Mouse (Mus musculus): ENCODE measurements at regions not wholly inside any gene's neighbourhood (a gene's known extent, or its start where the extent isn't known, plus 50 kb on each side); places are given as distances from the start of the nearest gene placed in this dataset.
"Not testable (repeated sequence)": the region's sequence is repeated elsewhere in the genome, so short reads cannot be mapped to it uniquely, and the experiment has no call there.

DNA sequence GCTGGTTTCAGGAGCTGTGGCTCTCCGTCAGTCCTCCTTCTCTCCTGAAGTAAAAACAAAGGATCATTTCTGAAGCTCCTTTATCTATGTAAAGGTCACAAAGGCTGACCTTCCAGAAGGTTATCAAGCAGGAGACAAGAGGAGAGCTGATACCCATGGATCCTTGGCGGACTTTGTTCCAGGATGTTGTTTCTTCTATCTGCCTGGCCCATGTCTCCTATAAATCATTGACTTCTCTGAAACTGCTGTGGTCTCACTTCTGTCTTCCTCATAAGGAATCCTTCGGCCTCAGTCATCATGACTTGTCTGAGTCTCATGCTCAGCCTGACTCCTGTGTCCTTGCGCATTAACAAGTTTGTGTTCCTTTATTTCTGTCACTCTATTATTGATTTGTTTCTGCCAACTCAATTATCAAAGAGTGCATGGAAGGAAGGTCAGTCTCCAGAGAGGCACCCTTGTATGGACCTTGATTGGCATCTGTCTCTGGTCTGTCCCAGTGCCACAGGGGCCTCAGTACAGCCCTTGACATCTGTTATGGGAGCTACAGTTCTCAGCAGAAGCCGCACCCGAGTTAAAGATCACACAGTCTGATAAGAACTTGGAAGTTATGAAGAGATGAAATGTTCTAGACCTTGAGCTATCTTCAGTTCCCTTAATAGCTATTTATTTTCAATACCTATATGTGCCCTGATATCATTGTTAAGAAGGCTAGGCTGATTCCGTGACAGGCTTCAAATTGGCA is 53.2 kb upstream of the Dazl start:
- 78% methylated on average over 7 of the region's 7 CpGs for WGBS
- no peak overlapping the region for H3K4me3 ChIP-seq (replicated peaks; ENCODE audit: extremely low read depth, low read depth, low read length)
- no peaks in the 10 kb centered on the region for H3K4me1 ChIP-seq (ENCODE audit: control insufficient read depth, insufficient read depth, low read length)
- DNase-seq, result no peak
- TF ChIP-seq CTCF (IDR thresholded peaks at IDR 0.05; ENCODE audit: insufficient read depth, low read length), result no peak
- no peak for TF ChIP-seq POLR2A (IDR thresholded peaks at IDR 0.05; ENCODE audit: borderline replicate concordance, extremely low read depth, low read depth, low read length)

DNA sequence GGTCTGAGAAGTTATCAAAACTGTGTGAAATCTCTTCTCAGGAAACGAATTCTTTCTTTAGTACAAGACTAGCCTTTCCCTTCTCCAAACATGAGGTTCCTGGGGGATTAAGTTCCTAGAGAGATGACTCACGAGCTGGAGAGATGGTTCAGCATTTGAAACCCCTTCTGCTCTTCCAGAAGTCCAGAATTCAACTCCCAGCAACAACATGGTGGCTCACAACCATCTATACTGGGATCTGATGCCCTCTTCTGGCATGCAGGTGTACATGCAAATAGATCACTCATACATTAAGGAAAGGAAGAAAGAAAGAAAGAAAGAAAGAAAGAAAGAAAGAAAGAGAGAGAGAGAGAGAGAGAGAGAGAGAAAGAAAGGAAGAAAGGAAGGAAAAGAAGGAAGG is 60.4 kb upstream of the Dazl start:
- H3K4me3 ChIP-seq (replicated peaks; ENCODE audit: extremely low read depth, low read depth, low read length); H3K4me1 ChIP-seq (ENCODE audit: control insufficient read depth, insufficient read depth, low read length); DNase-seq: not testable (repeated sequence)
- 63% methylated on average over 2 of the region's 2 CpGs for WGBS

DNA sequence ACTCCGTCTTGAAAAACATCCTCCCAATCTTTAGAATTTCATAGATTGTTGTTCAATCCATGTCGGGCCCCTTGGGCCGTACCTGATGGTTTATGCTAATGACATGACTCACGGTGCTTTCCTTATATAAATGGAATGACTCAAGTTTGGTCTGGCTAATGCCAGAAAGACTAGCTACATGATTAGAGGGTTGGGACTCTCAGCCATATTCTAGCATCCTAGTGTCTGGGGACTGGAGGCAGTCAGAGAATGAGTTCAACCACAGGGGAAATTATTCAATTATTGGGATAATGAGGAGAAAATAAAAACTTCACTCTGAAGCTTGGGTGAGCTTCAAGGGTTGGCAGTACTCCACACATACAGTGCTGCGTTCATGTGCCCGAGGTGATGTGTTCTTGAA is 60.9 kb upstream of the Dazl start:
- DNase-seq, result no peak
- 93% methylated on average over 6 of the region's 6 CpGs for WGBS
- Histone ChIP-seq H3K4me1 (ENCODE audit: control insufficient read depth, insufficient read depth, low read length) (no peaks in the 10 kb centered on the region), H3K4me3 (replicated peaks; ENCODE audit: extremely low read depth, low read depth, low read length) (no peak overlapping the region)
- TF ChIP-seq CTCF (IDR thresholded peaks at IDR 0.05; ENCODE audit: insufficient read depth, low read length), result no peak
- TF ChIP-seq POLR2A (IDR thresholded peaks at IDR 0.05; ENCODE audit: borderline replicate concordance, extremely low read depth, low read depth, low read length), result no peak

DNA sequence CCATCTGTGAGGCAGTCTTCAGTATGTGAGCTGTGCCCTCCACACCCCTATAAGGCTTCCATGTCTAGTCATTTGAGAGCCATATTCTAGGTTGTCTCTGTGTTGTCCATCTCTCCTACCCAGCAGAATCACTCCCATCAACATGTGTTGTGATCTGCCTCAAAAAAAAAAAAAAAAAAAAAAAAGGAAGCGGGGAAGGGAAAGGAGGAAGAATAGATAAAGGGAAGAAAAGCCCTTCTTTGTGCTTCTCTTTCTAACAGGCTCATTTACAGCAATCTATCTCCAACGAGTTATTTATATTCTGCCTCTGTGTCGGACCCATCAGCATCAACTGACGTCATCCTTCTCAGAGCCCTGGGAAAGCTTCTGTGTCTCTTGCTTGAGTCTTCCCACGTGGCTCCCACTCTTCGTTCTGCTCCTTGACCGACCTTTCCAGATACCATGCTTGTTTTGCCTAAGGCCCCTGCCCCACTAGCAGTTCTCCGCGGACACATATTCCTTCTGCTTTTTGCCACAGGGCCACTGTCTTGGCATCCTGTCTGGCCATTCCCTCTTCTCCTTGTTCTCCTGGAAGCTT is 68.3 kb upstream of the Dazl start:
- TF ChIP-seq CTCF (IDR thresholded peaks at IDR 0.05; ENCODE audit: insufficient read depth, low read length), result no peak
- no peak for TF ChIP-seq POLR2A (IDR thresholded peaks at IDR 0.05; ENCODE audit: borderline replicate concordance, extremely low read depth, low read depth, low read length)
- WGBS, result 60% methylated on average over 9 of the region's 9 CpGs

DNA sequence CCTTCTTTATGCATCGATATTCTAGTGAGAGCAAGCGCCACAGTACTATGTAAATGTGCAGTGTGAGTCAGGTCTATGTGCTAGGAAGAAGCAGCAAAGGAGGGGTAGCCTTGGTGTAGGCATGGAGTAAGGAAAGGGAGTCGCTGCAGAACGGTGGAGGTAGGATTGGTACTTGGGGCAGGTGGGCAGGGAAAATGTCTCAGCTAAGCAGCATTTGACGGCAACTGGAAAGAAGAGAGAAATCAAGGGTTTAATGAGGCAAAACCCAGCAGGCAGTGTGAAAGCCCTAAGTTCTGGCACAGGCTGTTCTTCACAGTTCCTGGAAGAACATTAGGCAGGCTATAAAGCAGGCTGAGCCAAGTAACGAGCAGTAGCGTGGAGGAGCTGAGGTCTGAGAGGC is 72.0 kb upstream of the Dazl start:
- WGBS, result 94% methylated on average over 7 of the region's 7 CpGs
- no peak for DNase-seq
- no peak overlapping the region for H3K4me3 ChIP-seq (replicated peaks; ENCODE audit: extremely low read depth, low read depth, low read length)
- no peak for TF ChIP-seq POLR2A (IDR thresholded peaks at IDR 0.05; ENCODE audit: borderline replicate concordance, extremely low read depth, low read depth, low read length)
- no peak for TF ChIP-seq CTCF (IDR thresholded peaks at IDR 0.05; ENCODE audit: insufficient read depth, low read length)
- H3K4me1 ChIP-seq (ENCODE audit: control insufficient read depth, insufficient read depth, low read length), result no peaks in the 10 kb centered on the region

More for the DNA sequence above, 68.3 kb upstream of the Dazl start:
- no peak overlapping the region for H3K4me3 ChIP-seq (replicated peaks; ENCODE audit: extremely low read depth, low read depth, low read length)
- no peak for DNase-seq
- no peaks in the 10 kb centered on the region for H3K4me1 ChIP-seq (ENCODE audit: control insufficient read depth, insufficient read depth, low read length)

DNA sequence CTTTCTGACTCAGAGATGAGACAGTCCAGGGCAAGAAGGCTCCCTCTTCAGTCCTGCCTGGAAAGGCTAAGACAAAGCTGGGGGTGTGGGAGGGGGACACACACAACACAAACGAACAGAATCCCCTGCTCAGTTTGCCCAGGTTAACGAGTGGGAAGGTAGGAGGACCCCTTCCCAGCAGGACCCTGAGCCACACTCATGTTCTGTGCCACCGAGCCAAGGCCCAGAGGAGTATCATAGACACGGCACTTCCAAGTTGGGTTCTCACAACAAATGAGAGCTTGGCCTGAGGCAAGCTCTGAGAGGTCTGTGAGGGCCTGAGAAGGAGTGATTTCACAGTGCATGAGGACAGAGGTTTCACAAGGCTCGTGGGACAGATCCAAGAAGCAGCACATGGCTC is 72.7 kb upstream of the Dazl start:
- DNase-seq, result no peak
- TF ChIP-seq CTCF (IDR thresholded peaks at IDR 0.05; ENCODE audit: insufficient read depth, low read length) (no peak), POLR2A (IDR thresholded peaks at IDR 0.05; ENCODE audit: borderline replicate concordance, extremely low read depth, low read depth, low read length) (no peak)
- no peak overlapping the region for H3K4me3 ChIP-seq (replicated peaks; ENCODE audit: extremely low read depth, low read depth, low read length)
- no peaks in the 10 kb centered on the region for H3K4me1 ChIP-seq (ENCODE audit: control insufficient read depth, insufficient read depth, low read length)
- 73% methylated on average over 5 of the region's 5 CpGs for WGBS

DNA sequence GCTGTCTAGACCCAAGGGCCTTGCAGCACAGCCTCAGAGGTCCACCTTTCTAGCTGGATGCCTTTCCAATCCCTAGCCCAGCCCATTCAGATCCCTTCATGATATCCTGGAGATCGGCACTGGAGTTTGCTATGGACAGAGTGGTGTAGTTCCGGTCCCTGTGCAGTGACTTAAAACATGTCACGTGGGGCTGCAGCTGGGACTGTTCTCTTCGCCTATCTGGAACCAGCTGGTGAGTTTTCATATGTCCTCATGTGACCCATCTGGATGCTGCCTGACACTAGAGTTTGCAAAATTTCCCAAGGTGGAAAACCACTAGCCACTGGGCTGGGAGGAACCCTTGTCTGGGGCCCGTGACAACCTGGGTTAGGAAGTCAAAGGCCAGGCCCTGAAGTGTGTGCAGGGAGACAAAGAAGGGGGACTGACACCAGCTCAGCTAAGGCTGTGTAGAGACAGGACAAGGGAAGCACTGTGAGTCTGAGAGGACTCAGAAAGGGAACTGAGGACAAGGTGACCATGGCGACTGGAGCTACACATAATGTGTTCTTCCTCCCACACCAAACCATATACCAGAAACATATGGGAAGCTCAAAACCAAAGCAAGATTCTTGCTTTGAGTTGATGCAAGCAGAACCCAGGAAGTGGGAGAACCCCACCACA is 75.9 kb upstream of the Dazl start:
- Histone ChIP-seq H3K4me3 (replicated peaks; ENCODE audit: extremely low read depth, low read depth, low read length) (no peak overlapping the region), H3K4me1 (ENCODE audit: control insufficient read depth, insufficient read depth, low read length) (no peaks in the 10 kb centered on the region)
- 63% methylated on average over 6 of the region's 6 CpGs for WGBS
- TF ChIP-seq POLR2A (IDR thresholded peaks at IDR 0.05; ENCODE audit: borderline replicate concordance, extremely low read depth, low read depth, low read length) (no peak), CTCF (IDR thresholded peaks at IDR 0.05; ENCODE audit: insufficient read depth, low read length) (no peak)
- peak; percentile 9 for DNase-seq

DNA sequence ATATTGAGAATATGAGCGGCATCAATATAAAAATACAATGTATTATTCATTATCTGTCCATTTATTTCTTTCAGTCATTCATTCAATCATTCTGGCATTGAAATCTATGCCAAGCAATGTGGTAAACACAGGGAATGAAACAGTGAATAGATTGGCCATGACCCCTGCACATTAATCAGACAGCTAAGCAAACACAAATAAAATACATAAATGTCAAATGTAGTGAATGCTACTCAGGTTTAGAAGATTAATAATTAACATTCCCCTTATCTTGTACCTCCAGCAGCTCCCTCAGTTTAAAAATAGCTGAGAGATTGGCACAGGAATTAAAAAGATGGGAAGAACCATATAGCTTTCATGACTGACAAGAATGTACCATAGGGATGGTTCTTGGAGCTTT is 77.0 kb upstream of the Dazl start:
- no peak for DNase-seq
- TF ChIP-seq CTCF (IDR thresholded peaks at IDR 0.05; ENCODE audit: insufficient read depth, low read length) (no peak), POLR2A (IDR thresholded peaks at IDR 0.05; ENCODE audit: borderline replicate concordance, extremely low read depth, low read depth, low read length) (no peak)
- no peak overlapping the region for H3K4me3 ChIP-seq (replicated peaks; ENCODE audit: extremely low read depth, low read depth, low read length)
- no peaks in the 10 kb centered on the region for H3K4me1 ChIP-seq (ENCODE audit: control insufficient read depth, insufficient read depth, low read length)
- 90% methylated on average over 1 of the region's 1 CpGs for WGBS

DNA sequence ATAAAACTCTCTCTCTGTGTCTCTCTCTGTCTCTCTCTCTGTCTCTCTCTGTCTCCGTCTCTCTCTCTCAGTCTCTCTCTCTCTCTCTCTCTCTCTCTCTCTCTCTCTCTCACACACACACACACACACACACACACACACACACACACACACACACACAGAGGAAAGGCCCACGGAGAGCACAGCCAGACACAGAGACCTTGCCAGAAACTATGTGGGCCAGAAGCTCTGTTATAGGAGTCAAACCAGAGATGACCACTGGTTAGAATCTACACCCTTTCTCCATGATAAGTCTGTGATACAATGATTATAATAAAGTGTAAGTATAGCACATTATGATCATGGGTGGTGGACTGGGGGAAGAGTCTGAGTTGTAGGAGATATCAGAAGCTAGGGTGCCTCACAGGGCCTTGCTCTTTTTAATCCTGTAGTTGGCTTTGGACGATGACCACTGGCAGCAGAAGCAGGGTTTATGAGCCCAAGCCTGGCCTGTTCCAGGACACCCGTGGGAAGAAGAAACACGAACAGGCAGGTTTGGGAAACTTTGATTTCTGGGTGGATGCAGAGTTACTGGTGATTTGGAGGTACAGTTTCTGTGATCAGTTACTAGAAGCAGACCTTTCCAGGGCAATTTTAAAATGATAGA is 80.2 kb upstream of the Dazl start:
- Histone ChIP-seq H3K4me3 (replicated peaks; ENCODE audit: extremely low read depth, low read depth, low read length) (no peak overlapping the region), H3K4me1 (ENCODE audit: control insufficient read depth, insufficient read depth, low read length) (no peaks in the 10 kb centered on the region)
- no peak for DNase-seq
- WGBS, result 73% methylated on average over 5 of the region's 5 CpGs
- TF ChIP-seq CTCF (IDR thresholded peaks at IDR 0.05; ENCODE audit: insufficient read depth, low read length), result no peak
- TF ChIP-seq POLR2A (IDR thresholded peaks at IDR 0.05; ENCODE audit: borderline replicate concordance, extremely low read depth, low read depth, low read length), result no peak

Data from lung, adult 2 months (tissue).